Mouse (Mus musculus) neural tube, embryonic 10.5 days (tissue): ENCODE results near the gene Gm37240.

Source experiments
- DNase-seq: peaks from one replicate; pipeline ENCODE4 v3.0.0-alpha.2; 2017; ENCODE audit warnings: low spot score; ENCODE audit errors: extremely low spot score

Gene Gm37240

DNA sequence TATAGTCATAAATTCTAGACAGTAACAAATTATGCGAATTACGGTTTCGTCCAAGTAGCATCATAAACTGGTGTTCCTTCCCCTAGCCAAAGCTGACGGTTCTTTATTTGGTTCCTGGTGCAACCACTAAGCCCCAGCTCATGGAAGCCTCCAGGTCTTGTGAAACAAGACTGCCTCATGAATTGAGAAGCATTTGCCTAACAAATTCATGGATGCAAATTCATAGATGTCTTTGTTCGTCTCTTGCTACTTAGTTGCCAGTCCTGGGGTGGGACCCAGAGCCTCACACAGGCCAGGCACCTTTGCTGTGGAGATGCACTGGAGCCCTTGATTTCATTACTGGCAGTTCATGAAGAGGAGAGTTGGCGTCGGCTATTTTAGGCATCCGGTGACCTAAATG is 445.1 kb downstream of the Gm37240 start:
- no peak for DNase-seq

DNA sequence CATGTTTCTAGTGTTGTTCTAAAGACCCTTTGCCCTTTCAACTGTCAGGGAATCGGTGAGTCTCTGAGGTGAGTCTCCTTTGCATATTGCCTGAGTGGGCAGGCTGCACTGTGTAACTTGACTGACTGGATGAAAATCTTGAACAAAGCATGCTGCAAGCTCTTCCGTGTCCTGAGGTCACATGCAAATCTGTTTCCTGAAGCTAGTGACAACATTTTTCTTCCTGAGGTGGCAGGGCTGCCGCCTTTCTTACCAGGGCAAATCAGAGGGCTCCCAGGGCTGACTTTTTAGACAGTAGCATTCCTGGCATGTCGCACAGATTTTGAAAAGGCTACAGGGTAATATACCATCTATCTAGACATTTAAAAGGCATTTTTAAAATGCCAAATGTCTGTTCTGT is 451.9 kb downstream of the Gm37240 start:
- DNase-seq = no peak

DNA sequence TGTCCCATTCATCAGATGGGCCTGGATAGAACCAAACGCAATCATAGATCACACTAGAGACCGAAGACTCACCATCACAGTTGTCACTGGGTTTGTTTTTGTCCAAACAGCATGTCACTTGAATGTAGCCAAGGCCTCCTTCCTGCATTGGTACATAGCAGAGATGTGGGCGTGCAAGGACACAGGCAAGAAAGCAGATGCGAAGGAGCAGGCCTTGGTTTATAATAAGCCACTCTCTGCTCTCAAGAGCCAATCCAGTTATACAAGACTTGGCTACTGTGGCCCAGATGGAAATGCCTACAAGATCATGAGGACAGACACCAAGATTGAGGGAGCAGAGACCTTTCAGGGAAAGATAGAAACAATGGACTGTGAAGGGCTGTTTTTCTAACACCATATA is 456.1 kb downstream of the Gm37240 start:
- DNase-seq = no peak

DNA sequence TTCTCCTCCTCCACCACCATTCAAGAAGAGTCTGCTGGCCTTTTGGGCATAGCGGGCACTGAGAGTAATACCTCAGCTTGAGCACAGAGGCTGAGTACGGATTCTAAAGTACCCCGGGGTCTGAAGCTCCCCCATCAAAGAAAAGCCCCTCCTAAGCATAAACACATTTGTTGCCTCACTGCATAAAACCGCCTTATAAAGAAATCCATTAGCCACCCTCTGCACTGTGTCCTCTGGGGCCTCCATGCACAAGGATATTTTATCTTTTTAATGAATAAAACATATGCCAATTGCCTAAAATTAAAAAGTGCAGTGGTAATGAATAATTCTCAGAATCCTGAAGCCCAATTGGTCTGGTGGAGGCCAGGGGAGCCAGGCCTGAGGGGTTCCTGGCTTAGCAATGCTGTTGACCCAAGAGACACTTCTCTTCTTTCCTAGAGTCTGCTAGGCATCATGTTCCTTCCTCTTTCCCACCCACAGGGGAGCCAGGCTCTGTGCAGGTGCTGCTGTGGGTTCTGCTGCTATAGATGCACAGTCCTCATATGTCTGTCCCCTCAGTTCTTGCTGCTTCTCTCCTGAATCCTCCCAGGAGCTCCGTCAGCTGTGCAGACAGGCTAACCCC is 463.8 kb downstream of the Gm37240 start:
- DNase-seq = no peak

DNA sequence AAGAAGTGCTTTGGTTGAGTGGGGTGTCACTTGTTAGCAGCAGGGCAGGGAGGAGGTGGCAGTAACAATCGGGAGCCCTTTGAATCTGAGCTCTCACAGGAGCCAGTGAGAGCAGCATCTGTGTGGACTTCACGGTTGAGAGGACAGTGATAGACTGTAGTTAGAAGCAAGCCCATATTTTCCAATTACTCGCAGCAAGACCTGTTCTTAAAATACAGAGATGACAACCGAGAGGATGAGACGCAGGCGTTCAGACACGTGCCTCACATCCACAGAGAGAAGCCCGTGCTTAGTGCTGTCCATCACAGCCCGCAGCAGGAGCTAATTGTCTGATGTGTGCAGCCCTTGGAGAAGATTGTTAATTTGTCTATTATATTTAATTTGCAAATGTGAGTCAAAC is 465.9 kb downstream of the Gm37240 start:
- no peak for DNase-seq

DNA sequence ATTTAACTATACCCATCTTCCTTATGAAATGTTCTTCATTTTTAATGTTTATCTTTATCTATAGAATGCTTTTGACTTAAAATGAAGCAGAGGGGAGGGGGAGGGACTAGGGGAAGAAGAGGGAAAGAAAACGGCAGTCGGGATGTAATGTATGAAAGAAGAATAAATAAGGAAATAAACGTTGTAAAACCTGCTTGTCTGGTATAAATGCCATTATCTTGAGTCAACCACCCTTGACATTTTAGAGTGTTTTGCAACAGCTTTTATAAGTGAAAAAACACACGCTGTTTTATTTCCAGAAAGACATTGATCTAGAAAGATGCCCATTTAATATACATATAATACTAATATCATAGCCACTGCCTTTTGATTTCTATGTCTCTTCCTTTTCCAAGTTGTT is 469.7 kb downstream of the Gm37240 start:
- no peak for DNase-seq

DNA sequence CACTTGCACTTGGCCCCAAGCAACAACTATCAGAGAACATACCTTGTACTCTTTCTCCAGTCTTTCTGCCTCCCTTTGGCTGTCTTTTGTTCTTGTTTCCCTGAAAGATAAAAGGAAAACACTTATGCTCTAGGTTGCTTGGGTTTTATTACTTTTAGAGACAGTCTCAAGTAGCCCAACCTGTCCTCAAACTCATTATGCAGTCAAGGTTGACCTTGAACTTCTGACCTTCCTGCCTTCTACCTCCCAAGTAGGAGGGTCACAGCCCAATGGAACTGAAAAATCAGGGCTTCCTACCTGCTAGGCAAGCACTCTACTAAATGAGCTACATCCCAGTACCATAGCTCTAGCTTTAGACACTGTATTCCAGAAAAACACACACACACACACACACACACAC is 488.5 kb downstream of the Gm37240 start:
- DNase-seq = no peak

DNA sequence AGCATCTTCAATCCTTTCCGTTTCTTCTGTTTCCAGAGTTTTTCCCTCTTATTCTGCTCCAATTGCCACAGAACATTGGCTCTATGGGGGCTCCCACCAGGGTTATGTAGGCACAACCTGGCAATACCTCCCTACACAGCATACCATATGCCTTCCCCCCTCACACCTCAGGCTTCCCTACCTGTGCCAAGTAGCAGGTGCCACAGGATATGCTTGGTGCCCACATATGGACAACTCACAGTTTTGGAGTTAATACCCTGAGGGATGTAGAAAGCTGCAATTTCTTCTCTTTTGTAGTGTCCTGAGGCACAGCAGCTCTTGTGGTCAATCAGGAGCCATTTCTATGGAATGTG is 488.9 kb downstream of the Gm37240 start:
- DNase-seq = no peak

DNA sequence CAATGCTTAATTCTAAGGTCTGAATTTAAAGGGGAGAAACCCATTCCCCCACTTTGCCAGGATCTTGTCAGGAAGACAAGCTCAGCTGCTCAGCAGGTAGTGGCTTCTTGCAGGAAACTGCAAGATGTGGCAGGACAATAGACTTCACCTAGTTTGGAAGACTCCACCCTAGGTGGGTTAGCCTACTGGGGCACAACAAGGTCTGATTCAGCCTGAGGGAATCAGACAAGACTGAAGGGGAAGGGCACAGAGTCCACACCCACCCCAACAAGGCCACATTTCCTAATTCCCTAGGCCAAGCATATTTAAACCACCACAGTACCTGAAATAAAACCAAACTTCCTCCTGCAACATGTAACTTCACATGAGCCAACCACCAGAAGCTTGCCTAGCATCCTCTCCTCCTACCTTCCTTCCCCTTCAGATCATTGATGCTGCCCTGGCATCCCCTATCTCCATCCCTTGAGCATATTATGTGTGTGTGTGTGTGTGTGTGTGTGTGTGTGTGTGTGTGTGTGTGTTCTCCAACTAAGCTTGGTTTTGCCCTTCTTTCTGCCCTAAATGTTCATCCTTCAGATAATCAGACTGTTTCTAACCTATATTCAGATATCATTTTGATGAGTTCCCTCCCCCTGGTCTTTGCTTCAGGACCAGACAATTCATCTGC is 489.4 kb downstream of the Gm37240 start:
- DNase-seq = no peak

DNA sequence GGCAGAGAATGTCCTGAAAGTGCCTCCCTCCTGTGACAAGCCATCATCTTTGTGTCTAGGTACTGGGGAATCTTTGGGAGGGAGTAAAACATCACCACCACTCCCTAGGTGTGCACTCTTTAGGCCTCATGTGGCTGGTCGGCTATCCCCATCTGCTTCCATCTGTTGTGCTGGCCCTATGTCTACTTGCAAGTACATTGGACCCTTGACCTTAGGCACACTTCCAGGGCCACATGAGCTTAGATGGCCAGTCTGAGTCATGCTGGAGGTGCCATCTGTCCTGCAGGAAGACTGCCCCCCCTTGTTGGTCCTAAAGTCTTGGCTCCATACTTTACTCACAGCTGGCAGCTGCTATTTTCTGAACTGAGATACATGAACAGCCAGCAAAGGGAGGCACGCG is 493.9 kb downstream of the Gm37240 start:
- no peak for DNase-seq

DNA sequence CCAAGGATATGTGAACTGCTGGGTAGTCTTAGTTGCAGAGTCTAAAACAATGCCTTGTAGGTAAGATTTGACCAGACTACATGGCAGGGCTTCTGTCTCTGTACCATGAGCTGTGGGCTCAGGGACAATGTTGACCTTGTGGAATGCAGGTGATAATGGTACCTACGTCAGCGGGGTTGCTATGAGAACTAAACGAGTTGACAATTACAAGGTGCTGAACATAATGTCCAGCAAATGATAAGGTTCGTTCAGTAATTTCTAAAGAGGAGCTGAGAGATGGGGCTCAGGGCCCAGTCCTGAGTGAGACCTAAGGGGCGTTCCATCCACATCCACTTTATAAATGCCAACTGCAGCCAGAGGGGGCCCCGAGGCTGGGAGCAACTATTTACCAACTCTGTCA is 495.6 kb downstream of the Gm37240 start:
- no peak for DNase-seq

DNA sequence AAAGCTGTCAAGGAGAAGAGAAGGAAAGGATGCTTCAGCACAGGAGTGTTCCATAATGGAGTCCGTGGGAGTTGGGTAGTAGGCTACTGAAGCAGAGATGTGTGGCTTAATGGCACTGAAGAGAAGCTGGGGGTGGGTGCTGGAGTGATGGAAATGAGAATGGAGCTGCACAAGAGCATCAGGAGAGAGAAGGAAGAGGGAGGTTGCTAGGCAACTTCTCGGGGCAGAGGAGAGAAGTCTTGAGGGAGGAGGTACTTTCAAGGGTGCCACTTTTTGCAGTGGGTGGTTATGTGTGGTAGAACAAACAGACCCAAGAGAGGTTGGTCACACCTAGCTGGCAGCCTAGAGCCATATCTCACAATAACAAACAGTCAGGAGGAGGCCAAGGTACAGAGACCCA is 496.2 kb downstream of the Gm37240 start:
- DNase-seq = no peak

DNA sequence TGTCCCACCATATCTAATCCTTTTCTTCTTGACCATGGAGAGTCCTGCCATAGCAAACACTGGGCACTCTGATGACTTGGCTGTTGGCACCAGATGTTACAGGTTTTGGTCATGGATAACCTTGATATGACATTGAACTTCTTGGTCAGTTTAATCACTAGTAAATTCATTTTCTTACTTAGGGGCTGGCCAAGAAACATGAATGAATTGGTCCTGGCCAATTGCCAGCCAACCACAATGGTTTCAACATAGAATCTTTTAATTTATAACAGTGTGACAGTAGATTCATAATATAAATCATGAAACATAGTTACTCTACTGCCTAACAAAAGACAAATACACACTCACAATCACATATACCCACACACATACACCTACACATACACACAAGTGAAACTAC is 501.9 kb downstream of the Gm37240 start:
- DNase-seq = no peak

DNA sequence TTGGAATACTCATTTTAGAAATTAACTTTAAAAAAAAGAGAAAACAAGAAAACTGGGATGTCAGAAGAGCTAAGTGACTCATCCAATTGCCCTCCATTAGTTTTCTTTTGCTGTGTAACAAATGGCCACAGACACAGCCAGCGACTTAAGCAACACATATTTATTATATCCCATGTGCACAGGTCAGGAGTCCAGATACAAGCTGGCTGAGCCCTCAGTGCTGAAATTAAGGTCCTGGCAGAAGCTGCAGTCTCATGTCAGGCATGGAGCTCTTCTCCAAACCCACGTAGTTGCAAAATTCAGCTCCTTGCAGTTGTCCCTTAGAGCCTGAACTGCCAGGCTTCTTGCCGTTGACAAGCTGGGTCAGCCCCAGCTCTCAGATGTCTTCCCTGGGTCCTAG is 504.0 kb downstream of the Gm37240 start:
- DNase-seq = no peak

DNA sequence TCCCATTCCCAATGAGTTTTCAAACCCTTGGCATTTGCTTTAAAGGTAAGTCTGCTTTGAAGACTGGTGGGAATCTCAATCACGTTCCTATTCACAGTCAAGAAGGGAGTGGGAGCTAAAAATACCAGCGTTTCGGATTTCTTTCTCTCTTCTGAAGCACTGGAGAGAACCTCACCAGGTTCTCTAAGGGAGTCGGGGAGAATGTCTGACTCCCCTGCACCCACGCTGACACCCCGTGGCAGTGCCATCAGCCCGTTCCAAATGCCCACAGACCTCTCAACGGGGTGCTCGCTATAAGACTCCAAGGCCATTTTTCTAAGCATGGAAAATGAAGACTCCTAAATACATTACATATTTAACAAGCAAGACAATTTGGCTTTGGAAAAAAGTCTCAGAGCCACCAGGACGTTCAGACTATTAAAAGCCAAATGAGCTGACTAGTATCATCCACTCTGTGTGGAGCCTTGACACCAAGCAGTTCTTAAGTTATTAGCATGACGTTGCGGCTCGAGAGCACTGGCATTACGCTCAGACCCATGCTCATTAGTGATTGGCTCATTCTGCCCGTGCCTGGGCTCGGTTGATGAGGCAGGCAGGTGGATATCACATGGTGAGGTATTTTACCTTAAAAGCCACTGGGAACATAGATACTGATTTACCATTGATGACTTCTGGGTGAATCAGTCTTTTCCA is 508.5 kb downstream of the Gm37240 start:
- no peak for DNase-seq

DNA sequence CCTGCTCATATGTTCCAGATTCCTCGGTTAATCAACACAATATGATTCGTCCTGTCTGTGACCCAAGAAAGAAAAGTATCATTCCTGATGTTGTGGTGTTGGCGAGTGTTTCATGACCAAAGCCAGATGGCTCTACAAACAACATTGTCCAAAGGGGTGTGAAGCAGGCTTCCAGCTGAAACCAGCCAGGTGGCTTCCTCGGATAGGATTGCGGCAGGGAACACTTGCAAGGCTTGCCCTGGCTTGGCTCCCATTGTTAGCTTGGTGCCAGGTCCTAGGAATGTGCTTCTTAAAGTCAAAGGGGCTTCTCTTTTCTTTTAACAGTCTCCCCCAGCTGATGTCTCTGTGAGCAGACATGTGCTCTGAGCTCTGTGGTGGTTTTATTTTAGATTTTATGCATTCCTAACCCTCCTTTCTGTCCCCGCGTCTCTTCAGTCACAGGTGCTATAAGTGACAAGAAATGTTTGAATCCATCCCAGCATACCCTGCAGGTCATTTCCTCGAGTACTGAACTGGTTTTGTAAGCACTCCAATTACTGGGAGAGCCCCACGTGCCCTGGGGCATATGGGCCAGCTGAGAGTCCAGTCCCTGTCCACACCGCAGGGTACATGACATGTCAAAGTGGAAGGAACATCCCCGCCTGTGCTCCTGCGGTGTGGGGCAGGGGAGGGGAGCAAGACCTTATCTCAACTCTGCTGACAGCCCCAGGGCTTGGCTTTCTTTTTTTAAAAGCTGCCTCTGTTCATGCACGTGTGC is 509.2 kb downstream of the Gm37240 start:
- DNase-seq = no peak

DNA sequence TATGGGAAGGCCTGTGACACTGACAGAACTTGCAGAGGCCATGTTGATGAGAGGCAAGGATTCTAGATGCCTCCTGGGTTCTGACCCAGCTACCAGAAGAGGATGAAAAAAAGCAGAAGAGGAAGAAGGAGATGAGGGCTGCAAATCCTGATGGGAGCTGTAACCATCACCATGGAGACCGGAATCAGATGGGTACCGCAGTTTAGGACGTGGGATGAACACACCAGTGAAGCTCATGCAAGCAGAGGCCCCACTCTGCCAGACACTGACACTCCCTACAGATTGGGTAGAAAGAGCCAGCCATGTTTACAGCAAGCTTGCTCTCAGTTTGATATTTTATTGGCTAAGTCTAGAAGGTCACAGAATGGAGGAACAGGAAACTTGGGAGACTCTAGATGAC is 509.8 kb downstream of the Gm37240 start:
- DNase-seq = no peak

DNA sequence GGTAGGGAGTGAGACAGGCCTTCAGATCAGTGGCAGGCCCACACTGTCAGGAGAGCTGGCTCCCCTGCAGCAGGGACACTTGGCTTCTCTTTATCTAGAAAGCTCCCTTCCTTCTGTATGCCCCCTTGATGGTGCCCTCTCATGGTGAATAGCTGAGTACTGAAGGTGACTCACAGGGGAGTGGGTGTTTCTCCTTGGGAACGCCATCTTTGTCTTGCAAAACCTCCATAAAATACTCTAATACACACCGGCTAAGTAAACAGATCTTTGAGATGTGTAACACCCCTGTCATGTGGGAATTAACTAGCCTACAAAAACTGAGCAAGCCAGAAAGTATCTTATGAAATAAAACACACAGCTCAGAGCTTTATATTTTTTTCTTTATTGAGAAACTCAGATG is 510.8 kb downstream of the Gm37240 start:
- DNase-seq = no peak

DNA sequence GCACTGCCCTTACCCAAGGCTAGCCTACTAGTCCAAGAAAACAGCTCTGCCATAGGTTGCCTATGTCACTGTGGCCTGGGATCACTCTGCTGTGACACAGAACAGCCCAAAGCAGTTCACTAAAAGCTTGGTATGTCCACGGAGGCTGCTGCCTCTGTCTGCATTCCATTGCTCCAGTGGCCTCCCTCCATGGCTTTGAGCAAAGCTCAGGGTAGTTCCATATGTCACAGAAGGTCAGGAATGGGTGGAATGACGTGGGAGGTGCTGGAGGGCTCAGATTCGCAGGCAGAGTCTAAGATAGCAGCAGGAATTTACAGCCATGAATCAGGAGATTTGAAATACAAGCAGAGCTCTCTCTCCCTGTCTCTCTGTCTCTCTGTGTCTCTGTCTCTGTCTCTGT is 514.3 kb downstream of the Gm37240 start:
- DNase-seq = peak; percentile 19

DNA sequence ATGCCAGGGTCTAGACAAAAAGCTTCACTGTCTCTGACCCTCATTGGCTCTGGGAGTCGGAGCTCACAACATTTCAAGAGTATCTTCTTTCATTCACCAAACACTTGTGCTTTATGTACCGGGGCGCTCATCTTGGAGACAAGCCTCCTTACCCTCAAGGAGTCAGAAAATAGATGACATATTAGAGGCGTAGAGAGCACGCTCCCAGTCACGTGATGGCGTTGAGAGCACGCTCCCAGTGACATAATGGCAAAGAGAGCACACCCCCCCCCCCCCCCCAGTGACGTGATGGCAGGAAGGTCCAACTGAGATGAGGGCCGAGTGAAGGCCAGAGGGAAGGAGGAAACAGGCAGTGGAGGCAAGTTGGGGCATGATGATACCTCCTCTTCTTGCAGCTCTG is 517.5 kb downstream of the Gm37240 start:
- DNase-seq = no peak

DNA sequence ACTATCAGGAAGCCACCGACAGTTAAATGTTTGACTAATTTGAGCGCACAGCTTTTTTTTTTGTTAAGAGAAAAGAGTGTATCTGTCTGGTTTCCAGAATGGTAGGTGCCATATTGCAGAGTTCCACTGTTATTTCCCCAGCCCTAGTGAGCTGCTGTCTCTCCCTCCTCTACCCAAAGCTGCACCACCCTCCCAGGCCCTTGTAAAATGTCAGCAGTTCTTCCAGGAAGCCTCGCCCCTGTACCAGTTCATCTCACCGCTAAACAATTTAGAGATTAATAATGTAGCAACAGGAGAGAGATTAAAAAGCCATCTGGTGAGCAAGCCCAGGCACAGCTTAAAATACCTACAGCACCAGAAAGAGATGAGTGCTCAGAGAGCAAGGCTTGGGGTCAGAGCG is 518.2 kb downstream of the Gm37240 start:
- DNase-seq = no peak

DNA sequence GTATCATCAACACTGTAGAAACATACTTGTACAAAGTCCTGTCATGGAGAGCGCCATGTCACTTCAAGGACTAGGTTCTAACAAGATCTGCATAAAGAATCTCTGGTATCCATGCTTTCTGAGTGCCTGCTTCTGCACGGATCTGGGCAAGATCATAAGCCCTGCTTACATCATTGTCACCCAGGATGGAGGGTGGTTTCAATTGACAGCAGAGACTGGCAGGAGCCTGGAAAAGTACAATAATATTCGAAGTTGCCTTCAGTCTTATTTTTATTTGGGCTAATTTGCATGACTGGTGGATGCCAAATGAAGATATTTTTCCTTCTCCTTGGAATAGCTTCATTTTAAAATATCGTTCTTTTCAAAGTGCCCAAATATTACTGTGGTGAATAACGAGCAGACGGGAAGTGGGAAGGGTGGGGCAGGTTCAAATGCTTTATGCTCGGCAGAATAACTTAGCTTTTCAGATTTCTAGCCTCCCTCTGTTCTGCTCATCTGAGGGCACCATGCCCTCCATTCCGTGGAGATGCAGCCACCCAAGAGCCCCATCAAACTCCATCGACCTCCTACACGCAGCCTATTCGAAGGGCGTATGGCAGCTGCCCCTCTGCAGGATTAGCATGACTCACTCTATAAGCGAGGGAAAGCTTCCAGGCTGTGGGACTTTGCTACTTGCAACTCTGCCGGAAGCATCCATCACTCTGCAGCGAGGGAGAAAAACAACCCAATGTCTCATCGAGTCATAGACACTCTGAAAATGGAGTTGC is 518.8 kb downstream of the Gm37240 start:
- DNase-seq = no peak
